In the genomic region with DNA sequence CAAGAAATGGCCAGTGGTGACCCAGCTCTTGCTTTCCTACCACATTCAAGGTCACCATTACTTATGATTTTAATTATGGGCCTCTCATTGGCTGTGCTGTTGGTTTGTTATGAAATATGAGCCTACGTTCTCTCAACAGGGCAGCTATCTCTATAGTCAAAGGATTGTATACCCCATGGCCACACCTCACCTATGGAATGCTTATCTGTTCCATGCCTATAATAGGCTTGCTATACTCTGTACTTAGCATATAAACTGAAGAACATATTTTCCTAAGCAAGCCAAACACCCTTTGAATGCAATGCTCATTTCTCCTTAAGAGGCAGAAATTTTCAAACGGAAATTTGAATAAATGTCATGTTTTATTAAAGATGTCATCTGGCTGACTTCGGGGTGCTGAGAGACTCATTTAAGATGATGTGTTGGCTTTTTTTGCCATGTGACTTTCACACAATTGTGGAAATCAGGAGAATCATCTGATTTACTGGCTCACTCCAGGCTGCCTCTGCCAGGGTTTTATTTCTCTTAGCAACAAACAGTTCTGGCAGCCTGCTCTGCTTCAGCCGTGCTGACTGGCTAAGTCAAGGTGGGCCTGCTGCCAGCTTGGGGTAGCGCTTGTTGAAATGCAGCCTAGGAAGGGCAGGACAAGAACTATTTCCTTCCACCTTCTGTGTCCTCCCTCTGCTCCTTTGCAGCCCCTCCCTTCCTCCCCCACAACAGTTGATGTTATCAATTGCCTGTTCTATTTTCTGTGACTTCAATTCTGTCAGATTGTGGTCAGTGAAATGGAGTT, we compare ENCODE assay signal across 8 mouse cellular contexts.
DNase-seq lines count a peak whose midpoint lies in the region; ATAC-seq lines count a peak whose summit lies in the region.

No protein-coding gene starts in this region.

- peaks cover 6% of the 10 kb centered on the region; the same call in 1 of the 2 replicates for H3K4me1 ChIP-seq in kidney, embryonic 15.5 days
- peaks cover 7% of the 10 kb centered on the region; the same call in 1 of the 2 replicates for H3K4me1 ChIP-seq in lung, embryonic 16.5 days (replicated peaks; ENCODE audit: control insufficient read depth, insufficient read depth, low read length)
- H3K4me1 ChIP-seq in stomach, embryonic 16.5 days (ENCODE audit: control insufficient read depth, insufficient read depth, low read length), result peaks cover 4% of the 10 kb centered on the region; the same call in 1 of the 2 replicates

- H3K27me3 ChIP-seq in kidney, embryonic 15.5 days, result no peaks in the 10 kb centered on the region
- no peaks in the 10 kb centered on the region for H3K27me3 ChIP-seq in lung, embryonic 16.5 days (ENCODE audit: control insufficient read depth, insufficient read depth, low read depth, low read length)
- H3K27me3 ChIP-seq in stomach, embryonic 16.5 days (ENCODE audit: control insufficient read depth, insufficient read depth, low read length), result no peaks in the 10 kb centered on the region

- H3K27ac ChIP-seq in kidney, embryonic 15.5 days, result no peak overlapping the region
- no peak overlapping the region for H3K27ac ChIP-seq in lung, embryonic 16.5 days (ENCODE audit: low read length)
- no peak overlapping the region for H3K27ac ChIP-seq in stomach, embryonic 16.5 days (ENCODE audit: low read length)

- ATAC-seq in kidney, embryonic 15.5 days (replicated peaks; ENCODE audit: low FRiP score), result no peak
- peak; percentile 86 for ATAC-seq in cerebellum, adult (ENCODE audit: insufficient number of reproducible peaks, low FRiP score, low TSS enrichment)
- ATAC-seq in lung, embryonic 16.5 days (ENCODE audit: low read depth), result peak; percentile 87
- ATAC-seq in stomach, embryonic 16.5 days (ENCODE audit: insufficient read depth, low FRiP score), result peak; percentile 56; the same call in 1 of the 2 replicates

- no peak overlapping the region for H3K4me2 ChIP-seq in kidney, embryonic 15.5 days
- H3K4me2 ChIP-seq in lung, embryonic 16.5 days (ENCODE audit: low read depth, low read length), result no peak overlapping the region
- H3K4me2 ChIP-seq in stomach, embryonic 16.5 days (ENCODE audit: low read depth, low read length), result no peak overlapping the region

- no peaks in the 10 kb centered on the region for H3K36me3 ChIP-seq in kidney, embryonic 15.5 days
- no peaks in the 10 kb centered on the region for H3K36me3 ChIP-seq in lung, embryonic 16.5 days (ENCODE audit: control insufficient read depth, insufficient read depth, low read length)
- H3K36me3 ChIP-seq in stomach, embryonic 16.5 days (ENCODE audit: control insufficient read depth, insufficient read depth, low read length), result no peaks in the 10 kb centered on the region

- H3K4me3 ChIP-seq in kidney, embryonic 15.5 days (replicated peaks), result no peak overlapping the region
- H3K4me3 ChIP-seq in lung, embryonic 16.5 days (ENCODE audit: low read length), result no peak overlapping the region
- no peak overlapping the region for H3K4me3 ChIP-seq in stomach, embryonic 16.5 days (replicated peaks; ENCODE audit: low read length)

- DNase-seq in kidney, adult 18-20 months, result peak; percentile 80
- peak; percentile 73 for DNase-seq in gastrocnemius, postnatal 10 days
- peak; percentile 90 to 93 for DNase-seq in kidney, postnatal 25 days
- no peak for DNase-seq in spleen, postnatal 4 days (ENCODE audit: low spot score in 2 of 2)

- H3K9ac ChIP-seq in kidney, embryonic 15.5 days, result no peak overlapping the region
- no peak overlapping the region for H3K9ac ChIP-seq in lung, embryonic 16.5 days (ENCODE audit: low read length)
- H3K9ac ChIP-seq in stomach, embryonic 16.5 days (ENCODE audit: low read length), result no peak overlapping the region

- WGBS in kidney, embryonic 15.5 days, result 53% methylated on average over 5 of the region's 5 CpGs
- WGBS in lung, embryonic 16.5 days, result 44% methylated on average over 5 of the region's 5 CpGs
- WGBS in stomach, embryonic 16.5 days, result 49% methylated on average over 5 of the region's 5 CpGs

- no peaks in the 10 kb centered on the region for H3K9me3 ChIP-seq in kidney, embryonic 15.5 days (replicated peaks)
- no peaks in the 10 kb centered on the region for H3K9me3 ChIP-seq in lung, embryonic 16.5 days (ENCODE audit: control insufficient read depth, low read length)
- H3K9me3 ChIP-seq in stomach, embryonic 16.5 days (replicated peaks; ENCODE audit: control insufficient read depth, low read length), result no peaks in the 10 kb centered on the region

Comparison
In these comparisons a context has a peak if more than half of its experiments do, and no peak if none do; other contexts are left out.
1. DNase-seq: peak in kidney, adult 18-20 months (single experiment), gastrocnemius, postnatal 10 days (single experiment) and kidney, postnatal 25 days (2 of 2); none in spleen, postnatal 4 days (0 of 2).